Mouse (Mus musculus) hindbrain, embryonic 13.5 days (tissue): ENCODE results near the gene Snapc2. TPM values are rescaled to one million over a fixed set of nuclear protein-coding genes. Genes with fewer than 3 reads are reported as not detected.

Experiments
- ATAC-seq: fragments of 200-750 bp; cut with Nextera tagmentation; 2 replicates; pipeline ENCODE4 v1.8.0; 2017; ENCODE audit warnings: moderate TSS enrichment; ENCODE audit not compliant: low FRiP score
- H3K27ac ChIP-seq: fragments of 300-500 bp; sonication (generic); 2 replicates; pipeline ENCODE4 v1.5.1; 2015; ENCODE audit warnings: inconsistent platforms, mild to moderate bottlenecking, moderate library complexity
- H3K27me3 ChIP-seq: fragments of 300-500 bp; sonication (generic); 2 replicates; pipeline ENCODE4 v1.6.1; 2015; ENCODE audit warnings: mild to moderate bottlenecking, inconsistent platforms
- H3K36me3 ChIP-seq: fragments of 300-500 bp; sonication (generic); 2 replicates; pipeline ENCODE4 v1.6.1; 2015; ENCODE audit warnings: mild to moderate bottlenecking, inconsistent platforms
- H3K4me1 ChIP-seq: fragments of 300-500 bp; sonication (generic); replicated peaks from 2 replicates; pipeline ENCODE4 v1.6.1; 2015; ENCODE audit warnings: inconsistent platforms
- H3K4me2 ChIP-seq: fragments of 300-500 bp; sonication (generic); 2 replicates; pipeline ENCODE4 v1.6.1; 2015; ENCODE audit warnings: inconsistent platforms, mild to moderate bottlenecking, moderate library complexity
- H3K4me3 ChIP-seq: fragments of 300-500 bp; sonication (generic); 2 replicates; pipeline ENCODE4 v1.5.1; 2015; ENCODE audit warnings: mild to moderate bottlenecking, inconsistent platforms
- H3K9ac ChIP-seq: fragments of 300-500 bp; sonication (generic); 2 replicates; pipeline ENCODE4 v1.6.1; 2015; ENCODE audit warnings: mild to moderate bottlenecking, inconsistent platforms
- H3K9me3 ChIP-seq: fragments of 300-500 bp; sonication (generic); 2 replicates; pipeline ENCODE4 v1.6.1; 2016; ENCODE audit warnings: inconsistent platforms
- WGBS: fragments of 180-500 bp; shearing (Covaris S2); methylation state at CpG from one replicate; pipeline ENCODE4 v1.1.7; 2015; 5-methylcytosine and 5-hydroxymethylcytosine counted together
- polyA plus RNA-seq: library from polyadenylated mRNA; unstranded; fragments of >200 nt; fragmentation: Nextera tagmentation; extraction: Ambion mirVana; gene quantifications from 2 replicates; pipeline ENCODE4 v1.2.1, GENCODE M21; 2015

Snapc2 gene
- polyA plus RNA-seq, 1 experiment from 2014 or later = 65.2 TPM

DNA sequence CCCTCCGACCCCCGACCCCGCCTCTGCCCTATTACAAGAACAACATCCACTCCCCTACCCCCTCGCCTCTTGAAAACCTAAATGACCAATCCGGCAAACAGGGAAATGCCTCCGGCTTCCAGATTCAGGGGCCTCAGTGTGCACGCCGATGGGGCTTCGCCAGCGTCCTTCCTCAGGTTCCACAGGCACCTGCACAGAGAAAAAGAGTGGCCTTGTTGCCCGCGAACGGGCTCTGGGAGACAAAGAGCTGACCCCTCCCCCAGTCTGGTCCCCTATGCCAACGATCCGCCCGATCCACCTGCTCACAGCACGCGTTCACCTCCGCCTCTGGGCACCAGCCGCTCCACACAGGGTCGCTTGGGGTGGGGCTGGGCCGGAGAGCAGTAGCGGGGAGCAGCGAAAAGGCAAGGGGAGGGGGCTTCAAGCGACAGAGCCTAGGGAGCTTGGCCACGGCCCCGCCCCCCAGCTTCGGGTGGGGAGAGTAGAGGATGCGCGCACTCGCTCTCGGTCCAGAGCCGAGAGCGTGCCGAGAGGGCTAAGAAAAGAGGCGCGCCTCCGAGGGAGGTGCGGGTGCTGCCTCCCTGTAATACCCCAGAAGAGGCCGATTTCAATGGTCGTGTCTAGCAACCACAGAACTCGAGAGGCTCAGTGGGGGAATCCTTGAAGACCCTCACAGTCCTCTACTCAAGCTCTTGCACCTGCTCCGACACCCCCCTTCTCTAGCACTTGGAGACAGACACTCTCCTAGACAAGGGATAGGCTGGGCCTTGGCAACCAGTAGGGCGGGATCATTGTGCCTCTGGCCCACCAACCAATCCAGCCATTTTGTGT, 35.9 kb upstream of the Snapc2 start, which contains the start of gene Prr36:
Prr36 (minus strand) TSS at position 669 of the 831 bp plus-strand sequence.
- Histone ChIP-seq H3K27me3 (0 out of 2 replicates have a peak, but pooled peaks cover 4% of the 10 kb centered on the region), H3K4me3 (peak within 1 kb of the TSS; percentile 68), H3K4me2 (peak within 1 kb of the TSS; percentile 87), H3K9me3 (no peaks in the 10 kb centered on the region), H3K9ac (peak within 1 kb of the TSS; percentile 93), H3K27ac (peak within 1 kb of the TSS; percentile 97), H3K36me3 (peaks cover 10% of the 10 kb centered on the region), H3K4me1 (peaks cover 45% of the 10 kb centered on the region)
- 1% methylated on average over 44 of the region's 44 CpGs for WGBS
- ATAC-seq = peak; percentile 93

GRCm38 (mm10) chr8:4219617-4220016, 33.3 kb upstream of the Snapc2 start:
- no peak overlapping the region for H3K4me2 ChIP-seq
- ATAC-seq = no peak
- H3K27me3 ChIP-seq = peaks cover 9% of the 10 kb centered on the region; the same call in 1 of the 2 replicates
- no peak overlapping the region for H3K4me3 ChIP-seq
- H3K9ac ChIP-seq = no peak overlapping the region
- WGBS = 96% methylated on average over 3 of the region's 3 CpGs
- H3K4me1 ChIP-seq = peaks cover 24% of the 10 kb centered on the region
- H3K36me3 ChIP-seq = peaks cover 6% of the 10 kb centered on the region
- no peaks in the 10 kb centered on the region for H3K9me3 ChIP-seq
- H3K27ac ChIP-seq = no peak overlapping the region

DNA sequence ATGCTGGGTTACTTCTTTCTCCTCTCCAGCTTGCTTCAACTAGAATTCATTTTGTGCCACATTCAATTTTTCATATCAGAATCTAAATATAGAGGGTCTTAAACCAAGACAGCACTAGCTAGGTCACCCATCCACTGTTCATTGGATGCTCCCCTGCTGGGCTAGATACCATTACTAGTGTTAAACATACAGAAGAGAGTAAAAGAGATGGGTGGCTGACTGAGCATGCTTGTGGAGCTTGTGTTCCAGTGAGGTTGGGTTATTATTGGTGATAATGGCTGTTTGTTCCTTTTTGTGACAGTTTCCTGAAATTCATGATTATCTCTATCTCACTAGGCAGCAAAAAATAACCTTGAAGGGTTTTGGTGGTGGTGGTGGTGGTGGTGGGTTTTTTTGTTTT, 30.8 kb upstream of the Snapc2 start:
- Histone ChIP-seq H3K9me3 (no peaks in the 10 kb centered on the region), H3K4me3 (no peak overlapping the region), H3K9ac (no peak overlapping the region), H3K27ac (no peak overlapping the region), H3K4me2 (no peak overlapping the region), H3K27me3 (peaks cover 32% of the 10 kb centered on the region), H3K36me3 (no peaks in the 10 kb centered on the region), H3K4me1 (peaks cover 13% of the 10 kb centered on the region)
- no peak for ATAC-seq

- peak overlapping the region; percentile 41 for H3K4me2 ChIP-seq
- H3K36me3 ChIP-seq = no peaks in the 10 kb centered on the region
- H3K9me3 ChIP-seq = no peaks in the 10 kb centered on the region
- WGBS = 21% methylated on average over 4 of the region's 4 CpGs
- H3K27me3 ChIP-seq = peaks cover 53% of the 10 kb centered on the region
- H3K9ac ChIP-seq = peak overlapping the region; percentile 53; the same call in 1 of the 2 replicates
- peaks cover 6% of the 10 kb centered on the region; the same call in 1 of the 2 replicates for H3K4me1 ChIP-seq
- no peak overlapping the region for H3K27ac ChIP-seq
- 0 out of 2 replicates have a peak, but pooled peaks have one; percentile 36 for ATAC-seq
- no peak overlapping the region for H3K4me3 ChIP-seq
These were observed 26.6 kb upstream of the Snapc2 start for GRCm38 (mm10) chr8:4226323-4226722.

- 0 out of 2 replicates have a peak, but pooled peaks have one; percentile 28 for ATAC-seq
- peak within 1 kb of the TSS; percentile 12; the same call in 1 of the 2 replicates for H3K4me3 ChIP-seq
- WGBS = 5% methylated on average over 33 of the region's 33 CpGs
These were observed 26.0 kb upstream of the Snapc2 start, which contains the start of gene Lrrc8e for GRCm38 (mm10) chr8:4226739-4227347. Gene Lrrc8e, plus strand, starts transcription at chr8:4226827.

GRCm38 (mm10) chr8:4227919-4228318, 25.0 kb upstream of the Snapc2 start:
- H3K27ac ChIP-seq = no peak overlapping the region
- peaks cover 6% of the 10 kb centered on the region; the same call in 1 of the 2 replicates for H3K4me1 ChIP-seq
- H3K9me3 ChIP-seq = no peaks in the 10 kb centered on the region
- no peak overlapping the region for H3K9ac ChIP-seq
- no peak for ATAC-seq
- H3K4me3 ChIP-seq = no peak overlapping the region
- H3K27me3 ChIP-seq = peaks cover 51% of the 10 kb centered on the region
- 98% methylated on average over 4 of the region's 4 CpGs for WGBS
- no peak overlapping the region for H3K4me2 ChIP-seq
- H3K36me3 ChIP-seq = no peaks in the 10 kb centered on the region

More at GRCm38 (mm10) chr8:4226739-4227347, 26.0 kb upstream of the Snapc2 start, which contains the start of gene Lrrc8e:
- Histone ChIP-seq H3K4me2 (peak within 1 kb of the TSS; percentile 41), H3K4me1 (peaks cover 6% of the 10 kb centered on the region; the same call in 1 of the 2 replicates), H3K27me3 (peaks cover 51% of the 10 kb centered on the region), H3K27ac (no peak within 1 kb of the TSS), H3K9ac (peak within 1 kb of the TSS; percentile 53; the same call in 1 of the 2 replicates), H3K9me3 (no peaks in the 10 kb centered on the region), H3K36me3 (no peaks in the 10 kb centered on the region)

GRCm38 (mm10) chr8:4229784-4230183, 23.1 kb upstream of the Snapc2 start:
- H3K4me1 ChIP-seq = peaks cover 6% of the 10 kb centered on the region; the same call in 1 of the 2 replicates
- peaks cover 45% of the 10 kb centered on the region for H3K27me3 ChIP-seq
- H3K4me2 ChIP-seq = no peak overlapping the region
- 80% methylated on average over 5 of the region's 5 CpGs for WGBS
- no peaks in the 10 kb centered on the region for H3K9me3 ChIP-seq
- no peak for ATAC-seq
- H3K9ac ChIP-seq = no peak overlapping the region
- H3K36me3 ChIP-seq = no peaks in the 10 kb centered on the region
- H3K27ac ChIP-seq = no peak overlapping the region
- no peak overlapping the region for H3K4me3 ChIP-seq

DNA sequence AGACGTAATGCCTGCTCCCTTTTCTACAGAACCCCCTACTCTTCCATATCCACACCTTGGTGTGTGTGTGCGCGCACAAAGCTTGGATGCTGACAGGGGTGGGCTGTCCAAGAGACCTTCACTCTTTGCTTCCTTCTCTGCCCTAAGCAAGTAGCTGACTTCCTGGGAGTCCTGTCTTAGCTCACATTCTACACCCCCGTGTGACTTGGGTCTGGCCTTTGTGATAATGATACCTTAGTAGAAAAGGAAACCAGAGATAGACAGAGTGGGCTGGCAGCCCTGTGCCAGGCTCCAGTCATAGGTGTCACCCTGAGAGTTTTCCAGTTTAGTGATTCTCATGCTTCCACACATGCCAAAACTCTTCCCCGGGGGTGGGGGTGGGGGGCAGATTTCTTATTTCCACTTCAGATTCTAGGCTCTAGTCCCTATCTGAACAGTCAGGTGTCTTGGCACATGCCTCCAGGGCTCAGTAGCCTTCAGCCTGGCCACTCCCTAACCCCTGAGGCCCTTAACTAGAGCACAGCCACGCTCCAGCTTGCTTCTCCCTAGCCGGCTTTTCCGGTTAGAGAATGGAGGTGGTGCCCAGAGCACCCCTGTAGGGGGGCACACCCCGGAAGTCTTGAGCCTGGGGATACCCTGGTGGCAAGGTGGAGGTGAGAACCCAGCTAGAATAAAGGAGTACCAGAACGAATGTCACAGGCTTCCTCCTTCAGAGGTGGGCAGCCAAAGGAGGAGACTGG, 22.1 kb upstream of the Snapc2 start:
- H3K36me3 ChIP-seq = no peaks in the 10 kb centered on the region
- 68% methylated on average over 10 of the region's 10 CpGs for WGBS

GRCm38 (mm10) chr8:4237814-4238433, 15.0 kb upstream of the Snapc2 start:
- peak overlapping the region; percentile 69 for H3K4me2 ChIP-seq
- peaks cover 38% of the 10 kb centered on the region for H3K4me1 ChIP-seq
- no peaks in the 10 kb centered on the region for H3K9me3 ChIP-seq
- no peak for ATAC-seq
- H3K36me3 ChIP-seq = peaks cover 23% of the 10 kb centered on the region
- H3K27me3 ChIP-seq = peaks cover 14% of the 10 kb centered on the region
- peak overlapping the region; percentile 95 for H3K27ac ChIP-seq
- H3K9ac ChIP-seq = peak overlapping the region; percentile 81
- H3K4me3 ChIP-seq = peak overlapping the region; percentile 77
- WGBS = 18% methylated on average over 15 of the region's 15 CpGs

More for the DNA sequence above, 22.1 kb upstream of the Snapc2 start:
- no peak overlapping the region for H3K9ac ChIP-seq
- peaks cover 47% of the 10 kb centered on the region for H3K27me3 ChIP-seq
- H3K27ac ChIP-seq = no peak overlapping the region
- H3K4me1 ChIP-seq = peaks cover 6% of the 10 kb centered on the region; the same call in 1 of the 2 replicates
- ATAC-seq = no peak
- H3K4me3 ChIP-seq = no peak overlapping the region
- no peaks in the 10 kb centered on the region for H3K9me3 ChIP-seq
- no peak overlapping the region for H3K4me2 ChIP-seq

- under 1% methylated on average over 59 of the region's 71 CpGs for WGBS
- peak; percentile 95 for ATAC-seq
These were observed 14.3 kb upstream of the Snapc2 start, which contains the start of the genes Map2k7 and Gm49320 for GRCm38 (mm10) chr8:4238434-4239192. Gene Map2k7, plus strand, starts transcription at chr8:4238740. Gene Gm49320, plus strand, starts transcription at chr8:4238865.

More at GRCm38 (mm10) chr8:4238434-4239192, 14.3 kb upstream of the Snapc2 start, which contains the start of the genes Map2k7 and Gm49320:
- Histone ChIP-seq H3K4me2 (peak within 1 kb of the TSS; percentile 95), H3K36me3 (peaks cover 30% of the 10 kb centered on the region), H3K4me3 (peak within 1 kb of the TSS; percentile 77), H3K9me3 (no peaks in the 10 kb centered on the region), H3K27me3 (peaks cover 14% of the 10 kb centered on the region), H3K27ac (peak within 1 kb of the TSS; percentile 95), H3K4me1 (peaks cover 38% of the 10 kb centered on the region), H3K9ac (peak within 1 kb of the TSS; percentile 81)
